Mouse (Mus musculus) layer of hippocampus, adult 11-12 months (tissue): ENCODE results near the gene Ucma.
"Not testable (repeated sequence)": the region's sequence is repeated elsewhere in the genome, so short reads cannot be mapped to it uniquely, and the experiment has no call there.

ENCODE experiments used
- DNase-seq: peaks from one replicate; pipeline ENCODE4 v3.0.0; 2022; ENCODE audit warnings: low spot score

The Ucma gene

DNA sequence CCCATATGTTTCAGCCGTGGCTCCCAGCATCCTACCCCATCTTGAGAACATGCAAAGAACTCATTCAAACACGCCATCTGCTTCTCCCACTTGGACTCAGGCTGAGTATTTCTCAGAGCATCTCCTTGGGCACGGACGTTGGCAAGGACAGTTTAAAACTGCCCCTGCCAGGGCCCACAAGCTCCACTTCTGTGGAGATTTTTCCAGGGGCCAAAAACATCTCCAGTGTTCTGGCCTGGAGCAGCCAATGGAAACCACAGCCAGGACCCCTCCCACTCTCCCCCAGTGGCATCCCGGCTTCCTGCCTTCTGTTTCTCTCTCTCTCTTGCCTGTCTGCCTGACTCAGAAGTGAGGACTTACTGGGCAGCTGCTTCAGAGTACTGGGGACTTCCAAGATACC lies at the start of gene Ucma:
Gene Ucma (plus strand): TSS at position 316 of the 400 bp plus-strand sequence.
- DNase-seq, result peak; percentile 16

DNA sequence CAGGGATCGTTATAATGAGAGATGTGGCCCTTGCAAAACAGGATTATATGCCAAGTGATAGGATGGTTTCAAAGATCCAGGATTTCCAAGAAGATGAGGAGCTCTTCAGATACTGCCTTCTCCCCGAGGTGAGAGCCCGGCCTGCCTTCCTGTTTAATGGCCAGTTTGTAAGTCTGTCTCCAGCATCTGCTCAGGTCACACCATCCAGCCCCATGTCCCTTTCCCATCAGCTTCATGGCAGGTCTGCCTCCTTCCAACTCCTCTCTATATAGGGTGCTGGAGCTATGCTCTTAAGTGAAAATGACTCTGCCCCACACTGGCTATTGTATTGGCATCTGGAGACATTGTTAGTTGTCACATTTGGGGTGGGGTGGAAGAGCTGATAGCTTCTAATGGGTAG lies 48.5 kb upstream of the Ucma start:
- DNase-seq, result no peak

DNA sequence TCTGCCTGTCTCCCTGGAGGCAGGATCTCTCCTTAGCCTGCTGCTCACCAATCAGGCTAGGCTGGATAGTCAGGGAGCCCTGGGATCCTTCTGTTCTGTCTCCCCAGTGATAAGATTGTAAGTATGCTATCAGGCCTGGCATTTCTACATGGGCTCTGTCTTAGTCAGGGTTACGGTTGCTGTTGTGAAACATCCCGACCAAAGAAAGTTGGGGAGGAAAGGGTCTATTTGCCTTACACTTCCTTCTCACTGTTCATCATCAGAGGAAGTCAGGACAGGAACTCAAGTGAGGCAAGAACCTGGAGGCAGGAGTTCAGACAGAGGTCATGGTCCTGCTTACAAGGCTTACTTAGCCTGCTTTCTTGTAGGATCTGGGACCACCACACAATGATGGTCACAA lies 46.7 kb upstream of the Ucma start:
- no peak for DNase-seq

DNA sequence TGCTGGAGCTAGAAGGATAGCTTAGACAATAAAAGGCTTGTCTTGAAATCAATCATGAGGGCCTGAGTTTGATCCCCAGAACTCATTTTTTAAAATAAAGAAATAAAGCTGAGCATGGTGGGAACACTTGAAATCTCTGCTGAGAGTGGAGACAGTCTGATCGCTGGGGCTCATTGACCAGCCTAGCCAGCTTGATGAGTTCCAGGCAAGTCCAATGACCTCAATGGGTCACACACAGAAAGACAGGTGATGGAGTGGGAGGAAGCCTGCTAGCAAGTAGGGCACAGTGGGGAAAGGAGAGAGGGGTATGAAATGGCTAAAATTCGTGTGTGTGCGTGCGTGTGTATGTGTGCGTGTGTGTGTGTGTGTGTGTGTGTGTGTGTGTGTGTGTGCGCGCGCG lies 41.4 kb upstream of the Ucma start:
- no peak for DNase-seq

DNA sequence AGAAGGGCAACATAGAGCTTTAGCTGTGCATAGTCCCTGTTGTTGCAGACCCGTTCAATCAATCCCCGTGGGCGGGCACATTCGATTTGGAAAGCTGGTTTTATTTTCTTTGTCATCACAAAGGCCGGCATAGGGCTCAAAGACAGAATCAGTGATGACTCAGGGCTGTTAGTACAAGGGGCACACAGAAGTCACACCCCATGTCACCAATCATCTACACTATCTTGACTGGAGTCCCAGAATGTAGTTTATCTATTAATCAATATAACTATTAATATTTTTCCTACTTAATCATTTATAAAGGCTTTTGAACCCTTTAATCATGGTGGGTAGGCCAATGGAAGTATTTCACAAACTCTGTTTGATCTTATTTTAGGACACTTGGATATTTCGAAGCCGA lies 38.0 kb upstream of the Ucma start:
- DNase-seq, result no peak

DNA sequence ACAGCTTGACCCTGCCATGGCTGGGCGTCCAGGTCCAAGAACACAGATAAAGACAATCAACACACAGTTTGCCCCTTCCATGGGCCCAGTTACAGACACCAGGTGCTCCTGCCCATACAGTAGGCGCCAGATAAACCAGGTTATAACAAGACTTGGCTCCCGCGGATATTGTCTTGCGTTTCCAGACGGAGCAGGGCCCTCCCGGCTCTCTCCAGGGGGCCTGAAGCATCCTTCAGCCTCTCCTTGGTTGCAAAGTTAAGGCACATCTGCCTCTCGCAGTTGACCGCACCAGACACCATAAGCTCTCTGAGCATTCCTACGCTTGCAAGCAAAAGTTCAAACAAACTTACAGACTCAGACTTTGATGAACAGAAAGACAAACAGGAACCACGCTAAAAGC lies 35.1 kb upstream of the Ucma start:
- DNase-seq, result no peak

DNA sequence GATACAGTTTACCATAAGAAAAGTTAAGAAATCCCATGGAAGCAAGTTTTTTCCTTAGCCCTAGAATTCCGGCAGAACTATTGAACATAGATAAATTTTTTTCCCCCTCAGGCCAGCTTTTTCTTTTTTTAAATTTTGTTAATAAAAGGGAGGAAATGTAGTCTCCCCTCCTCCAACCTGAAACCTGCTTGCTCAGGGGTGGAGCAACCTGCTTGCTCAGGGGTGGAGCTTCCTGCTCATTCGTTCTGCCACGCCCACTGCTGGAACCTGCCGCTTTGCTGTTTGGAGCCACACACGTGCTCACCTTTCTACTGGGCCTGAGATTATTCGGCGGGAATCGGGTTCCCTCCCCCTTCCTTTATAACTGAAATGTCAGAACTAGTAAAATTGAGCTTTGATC lies 26.2 kb upstream of the Ucma start:
- not testable (repeated sequence) for DNase-seq

DNA sequence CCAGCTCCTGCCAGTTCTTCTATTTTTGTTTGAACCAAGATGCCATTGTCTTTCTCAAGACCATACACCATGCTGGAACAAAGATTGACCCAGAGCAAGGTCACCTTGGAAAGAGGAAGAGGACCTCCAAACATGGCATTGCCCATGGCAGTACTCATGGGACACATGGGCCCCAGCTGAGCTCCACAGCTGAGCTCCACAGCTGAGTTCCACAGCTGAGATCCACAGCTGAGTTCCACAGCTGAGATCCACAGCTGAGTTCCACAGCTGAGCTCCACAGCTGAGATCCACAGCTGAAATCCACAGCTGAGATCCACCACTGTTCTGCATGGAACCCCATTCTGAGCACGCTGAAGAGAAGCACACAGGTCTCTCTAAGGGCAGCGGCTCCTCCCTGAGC lies 24.9 kb upstream of the Ucma start:
- DNase-seq, result no peak

DNA sequence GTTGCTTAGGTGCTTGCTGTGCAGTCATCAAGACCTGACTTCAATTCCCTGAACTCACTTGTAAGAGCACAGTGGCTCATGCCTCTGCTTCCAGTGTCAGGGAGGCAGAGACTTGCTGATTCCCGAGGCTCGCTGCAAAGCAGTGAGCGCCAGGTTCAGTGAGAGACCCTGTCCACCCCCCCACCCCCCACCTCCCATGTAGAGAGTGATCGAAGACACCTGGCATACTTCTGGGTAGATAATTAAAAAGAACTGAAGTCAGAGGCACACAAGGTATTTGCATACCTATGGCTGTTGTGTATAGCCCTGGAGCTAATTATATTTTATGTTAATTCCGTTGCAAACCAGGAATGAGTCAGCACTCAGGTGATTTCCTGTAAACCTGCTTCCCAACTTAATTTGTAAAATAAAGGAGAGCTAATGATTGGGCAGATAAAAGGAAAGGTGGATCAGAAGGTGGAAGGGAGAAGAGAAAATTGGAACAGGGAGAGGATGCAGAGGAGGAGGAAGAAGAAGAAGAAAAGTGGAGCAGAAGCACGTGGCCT lies 21.6 kb upstream of the Ucma start:
- DNase-seq, result no peak

DNA sequence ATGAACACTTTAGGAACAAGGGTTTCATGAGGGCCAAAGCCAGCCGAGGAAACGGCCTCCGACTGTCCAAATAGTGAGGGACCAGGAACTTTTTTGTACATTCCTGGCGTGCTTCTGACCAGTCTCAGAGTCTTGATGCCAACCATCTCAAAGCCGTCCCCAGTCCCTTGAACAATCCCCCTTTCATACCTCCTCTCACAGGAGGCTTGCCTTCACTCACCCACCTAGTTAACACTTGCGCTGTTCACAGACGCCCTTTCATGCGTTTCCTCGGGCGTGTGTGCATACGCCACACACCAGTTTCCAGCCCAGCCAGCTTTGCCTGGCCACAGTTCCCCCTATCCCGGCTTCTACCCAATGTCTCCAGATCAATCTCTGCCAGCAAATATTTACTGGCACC lies 17.9 kb upstream of the Ucma start:
- no peak for DNase-seq

DNA sequence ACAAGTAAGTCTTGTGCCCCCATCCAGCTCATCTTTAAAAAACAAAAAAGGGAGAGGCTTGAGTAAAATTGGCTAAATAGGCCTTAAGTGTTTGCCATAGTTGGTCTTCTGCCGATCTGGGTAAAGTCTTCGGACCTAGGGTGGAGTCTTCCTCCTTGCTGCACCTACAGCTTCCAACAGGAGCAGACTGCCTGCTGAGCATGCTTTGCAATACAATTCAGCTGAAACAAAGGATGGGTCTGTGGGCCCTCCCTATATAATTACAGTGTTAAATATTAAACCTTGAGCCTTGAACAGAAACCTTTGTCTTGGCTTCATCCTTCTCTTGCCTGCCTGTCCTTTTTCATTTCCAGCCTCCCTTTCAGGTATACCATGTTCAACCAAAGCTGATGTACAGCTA lies 8.1 kb upstream of the Ucma start:
- DNase-seq, result no peak

DNA sequence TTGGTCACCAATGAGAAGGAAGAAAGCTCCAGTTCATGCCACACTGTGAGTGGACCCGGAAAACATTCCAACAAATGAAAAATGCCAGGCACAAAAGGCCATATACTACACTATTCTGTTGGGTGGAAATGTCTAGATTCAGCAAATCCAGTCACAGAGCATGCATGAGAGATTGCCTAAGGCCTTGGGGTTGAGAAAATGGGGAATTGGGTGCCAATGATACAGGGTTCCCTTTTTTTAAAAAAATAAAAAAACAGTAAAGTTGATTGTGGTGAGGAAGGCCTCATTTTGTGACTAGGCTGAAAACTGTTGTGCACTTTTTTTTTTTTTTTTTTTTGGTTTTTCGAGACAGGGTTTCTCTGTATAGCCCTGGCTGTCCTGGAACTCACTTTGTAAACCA lies 6.8 kb upstream of the Ucma start:
- no peak for DNase-seq

DNA sequence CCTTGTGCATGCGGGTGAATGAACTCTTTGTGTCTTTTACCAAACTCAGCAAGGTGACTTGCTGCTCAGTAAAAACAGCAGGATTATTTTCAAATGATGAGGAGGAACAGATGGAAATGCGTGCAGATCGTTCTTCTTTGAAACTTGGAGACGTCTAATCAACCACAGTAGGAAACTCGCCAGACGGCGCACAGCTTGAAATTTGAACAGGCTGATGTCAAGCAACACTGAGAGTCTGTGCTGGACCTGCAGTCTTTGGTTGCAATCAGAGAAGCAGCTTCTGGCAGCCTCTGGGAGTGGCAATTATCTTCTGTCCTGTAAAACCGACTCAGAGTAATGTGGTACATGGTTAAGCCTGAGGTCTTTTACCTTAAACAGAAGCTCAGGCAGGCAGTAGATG lies 2.2 kb downstream of the Ucma start:
- DNase-seq, result peak; percentile 48

DNA sequence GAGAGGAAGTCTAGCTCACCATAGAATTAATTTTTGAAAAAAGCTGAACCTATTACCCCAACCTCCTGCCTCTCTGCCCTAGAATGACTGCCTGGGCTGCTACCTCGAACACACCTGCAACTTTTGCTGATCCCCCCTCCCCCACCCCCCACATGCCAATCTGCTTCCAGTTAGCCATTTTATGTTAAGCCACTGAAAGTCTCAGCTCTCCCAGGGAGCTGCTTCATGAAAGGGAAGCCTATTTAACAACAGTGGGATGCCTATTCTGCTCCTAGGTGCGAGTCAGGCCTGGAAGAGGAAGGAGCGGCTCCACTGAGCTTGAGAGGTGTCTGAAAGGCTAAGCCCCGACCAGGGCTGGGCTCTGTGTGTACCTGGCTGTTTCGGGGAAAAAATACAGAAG lies 8.1 kb downstream of the Ucma start:
- DNase-seq, result no peak

DNA sequence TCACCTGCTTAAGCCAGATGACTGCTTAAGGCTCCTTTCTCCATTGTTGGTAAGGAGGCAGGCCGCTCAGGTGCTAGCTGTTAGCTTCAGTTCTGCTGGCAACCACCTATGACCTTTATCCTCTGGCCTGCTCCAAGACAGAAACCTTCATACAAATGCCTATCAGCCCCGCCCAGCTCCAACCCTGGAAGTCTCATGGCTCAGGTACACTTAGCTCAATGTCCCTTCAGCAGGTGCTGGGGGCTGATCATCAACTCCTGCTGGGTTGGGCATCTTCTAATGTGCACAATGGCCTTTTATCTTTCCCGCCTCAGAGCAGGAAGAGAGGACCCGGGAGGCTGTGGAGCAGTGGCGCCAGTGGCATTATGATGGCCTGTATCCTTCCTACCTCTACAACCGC lies 9.1 kb downstream of the Ucma start:
- DNase-seq, result no peak

DNA sequence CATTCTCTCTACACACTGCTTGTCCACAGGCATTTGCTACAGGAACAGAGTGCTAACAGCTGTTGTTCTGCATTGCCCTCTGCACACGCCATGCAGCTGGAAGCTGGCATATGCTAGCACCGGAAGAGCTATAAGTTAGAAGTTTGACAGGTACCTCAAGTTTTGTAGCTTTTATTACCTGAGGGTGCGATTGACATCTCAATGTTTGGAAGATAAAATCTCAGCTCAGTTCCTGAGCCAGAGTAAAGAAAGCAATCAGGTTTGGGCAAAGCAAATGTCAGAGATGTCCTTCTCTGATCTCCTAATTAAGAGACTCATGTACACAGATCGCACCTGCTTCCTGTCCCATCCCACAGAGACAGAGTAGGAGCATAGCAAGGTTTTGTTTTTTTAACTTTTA lies 10.9 kb downstream of the Ucma start:
- DNase-seq, result no peak

DNA sequence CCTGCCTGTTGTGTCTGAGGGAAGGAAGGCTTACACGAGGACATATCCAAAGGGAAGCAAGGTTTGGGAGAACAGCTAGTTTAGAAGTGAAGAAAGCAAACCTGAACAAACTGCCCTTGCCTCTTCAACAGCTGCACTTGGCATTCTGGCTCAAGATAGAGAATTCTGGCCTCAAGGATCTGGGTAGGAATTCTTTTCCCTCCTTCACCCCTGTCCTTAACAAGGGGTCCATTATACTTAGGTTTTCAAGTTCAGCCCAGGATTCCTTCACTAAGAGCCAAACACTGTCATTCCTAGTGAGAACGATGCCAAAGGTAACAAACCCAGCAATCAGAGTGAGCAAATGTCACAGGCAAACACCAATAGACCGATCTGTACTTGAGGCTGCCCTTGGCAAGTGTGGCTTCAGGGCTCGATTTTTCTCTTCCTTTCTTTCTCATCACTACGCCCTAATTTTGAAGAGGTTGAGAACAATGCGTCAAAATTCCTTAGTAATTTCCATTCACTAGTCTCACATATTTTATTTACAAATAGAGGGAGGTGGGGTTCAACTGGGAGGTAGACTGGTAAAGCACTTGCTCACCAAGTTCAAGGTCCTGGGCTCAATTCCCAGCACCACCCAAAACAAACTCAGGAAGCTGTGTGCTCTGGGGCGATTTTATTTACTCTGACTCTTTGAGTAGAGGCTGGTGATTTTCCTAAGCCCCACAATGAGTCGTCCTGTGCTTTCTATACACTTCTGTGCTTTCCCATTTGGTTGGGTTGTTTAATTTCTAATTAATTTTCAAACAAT lies 11.7 kb downstream of the Ucma start:
- no peak for DNase-seq

DNA sequence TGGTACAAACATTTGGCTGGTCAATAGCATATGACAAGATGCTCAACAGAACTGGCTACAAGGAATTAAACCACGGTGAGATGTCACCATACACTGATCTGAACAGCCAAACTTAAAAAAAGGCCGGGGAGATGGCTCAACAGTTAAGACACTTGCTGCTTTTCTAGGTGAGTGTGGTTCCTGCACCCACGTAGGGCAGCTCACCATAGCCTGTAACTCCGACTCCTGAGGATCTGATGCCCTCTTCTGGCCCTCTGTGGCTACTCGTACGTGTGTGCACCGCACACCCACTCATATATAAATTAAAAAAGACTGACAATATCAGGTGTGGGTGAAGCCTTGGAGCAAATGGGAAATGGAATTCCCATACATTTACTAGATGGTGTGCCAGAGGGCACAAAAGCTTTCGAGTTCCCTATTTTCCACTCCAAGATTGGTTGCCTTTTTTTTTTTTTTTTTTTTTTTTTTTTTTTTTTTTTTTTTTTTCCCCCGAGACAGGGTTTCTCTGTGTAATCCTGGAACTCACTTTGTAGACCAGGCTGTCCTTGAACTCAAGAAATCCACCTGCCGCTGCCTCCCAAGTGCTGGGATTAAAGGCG lies 13.0 kb downstream of the Ucma start:
- DNase-seq, result no peak

DNA sequence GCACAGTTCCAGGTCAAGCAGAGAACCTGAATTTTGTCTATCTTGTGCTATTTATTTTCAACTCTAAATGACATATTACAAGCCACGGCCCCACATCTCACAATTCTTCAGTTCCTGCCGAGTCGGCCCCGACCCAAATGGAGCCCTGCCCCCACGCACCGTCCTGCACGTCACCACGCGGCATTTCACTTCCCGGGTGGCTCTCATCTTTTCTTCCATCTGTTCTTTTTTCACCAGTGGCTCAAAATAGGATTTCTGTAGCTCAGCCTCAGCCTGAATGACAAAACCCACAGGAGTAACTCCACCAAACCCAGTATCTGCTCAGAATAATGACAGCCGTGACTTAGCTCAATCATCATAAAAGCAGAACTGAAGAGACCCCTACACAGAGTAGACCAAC lies 17.7 kb downstream of the Ucma start:
- peak; percentile 28 for DNase-seq

DNA sequence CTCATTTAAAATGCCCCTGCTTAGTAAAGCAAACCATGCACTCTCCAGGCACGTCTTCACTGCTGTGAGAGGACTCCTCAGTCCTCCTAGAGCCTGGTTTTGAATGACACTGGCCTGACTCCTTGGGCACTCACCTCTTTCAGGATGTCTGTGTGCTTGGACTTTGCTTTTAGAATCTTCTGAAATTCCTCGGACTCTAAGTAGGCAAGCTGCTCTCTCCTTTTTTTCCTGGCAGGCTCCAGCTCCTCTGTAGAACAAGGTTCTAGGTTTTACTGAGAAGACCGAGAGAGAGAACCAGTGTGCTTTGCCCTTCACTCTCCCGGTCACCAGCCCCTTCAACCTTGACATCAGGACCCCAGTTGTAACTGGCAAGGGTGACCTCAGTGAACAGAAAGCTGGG lies 18.5 kb downstream of the Ucma start:
- DNase-seq, result no peak

DNA sequence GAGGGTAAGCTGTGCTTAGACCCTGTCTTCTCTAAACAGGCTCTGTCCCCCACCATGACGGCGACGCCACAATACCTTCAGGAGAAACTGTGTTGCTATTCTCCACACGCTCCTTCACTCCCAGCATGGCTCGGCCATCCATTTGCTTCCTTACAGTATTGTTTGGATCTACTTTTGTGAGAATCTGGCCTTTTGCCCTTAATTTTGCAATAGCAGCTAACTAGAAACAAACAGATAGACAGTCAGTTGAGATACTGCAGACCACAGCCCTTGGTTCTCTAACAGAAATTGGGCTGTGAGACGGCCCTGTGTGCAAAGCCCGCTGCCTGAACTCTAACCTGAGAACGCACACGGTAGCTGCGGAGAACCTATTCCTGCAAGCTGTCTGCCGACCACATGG lies 19.7 kb downstream of the Ucma start:
- DNase-seq, result no peak

DNA sequence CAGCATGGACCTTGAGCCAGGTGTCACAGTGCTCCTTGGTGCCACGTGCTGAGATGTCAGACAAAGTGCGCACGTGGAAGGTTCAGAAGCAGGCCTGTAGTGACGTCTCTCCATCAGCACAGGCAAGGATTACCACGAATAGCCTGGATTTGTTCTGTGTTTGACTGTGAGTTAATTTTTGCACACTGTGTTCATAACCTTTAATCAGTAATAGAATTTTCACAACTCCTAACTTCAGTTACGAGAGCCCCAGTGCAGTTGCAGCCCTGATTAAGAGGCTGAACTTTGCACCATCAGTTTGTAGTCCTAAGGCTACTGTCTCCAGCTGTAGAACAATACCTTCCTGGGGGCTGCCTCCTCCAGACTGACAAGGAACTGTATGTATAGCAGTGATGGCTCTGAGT lies 20.5 kb downstream of the Ucma start:
- DNase-seq, result no peak

DNA sequence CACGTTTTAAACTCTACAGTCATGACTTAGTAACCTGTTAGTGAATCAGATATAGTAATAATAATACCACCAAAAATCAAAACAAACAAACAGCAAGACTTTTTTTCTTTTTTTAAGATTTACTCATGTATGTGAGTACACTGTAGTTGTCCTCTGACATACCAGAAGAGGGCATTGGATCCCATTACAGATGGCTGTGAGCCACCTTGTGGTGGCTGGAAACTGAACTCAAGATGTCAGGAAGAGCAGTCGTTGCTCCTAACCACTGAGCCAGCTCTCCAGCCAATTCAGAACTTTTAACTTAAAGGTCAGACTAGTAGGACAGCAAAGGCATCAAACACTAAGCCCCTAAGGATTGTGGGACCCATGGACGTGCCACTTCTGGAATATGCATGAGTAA lies 23.0 kb downstream of the Ucma start:
- DNase-seq, result no peak

DNA sequence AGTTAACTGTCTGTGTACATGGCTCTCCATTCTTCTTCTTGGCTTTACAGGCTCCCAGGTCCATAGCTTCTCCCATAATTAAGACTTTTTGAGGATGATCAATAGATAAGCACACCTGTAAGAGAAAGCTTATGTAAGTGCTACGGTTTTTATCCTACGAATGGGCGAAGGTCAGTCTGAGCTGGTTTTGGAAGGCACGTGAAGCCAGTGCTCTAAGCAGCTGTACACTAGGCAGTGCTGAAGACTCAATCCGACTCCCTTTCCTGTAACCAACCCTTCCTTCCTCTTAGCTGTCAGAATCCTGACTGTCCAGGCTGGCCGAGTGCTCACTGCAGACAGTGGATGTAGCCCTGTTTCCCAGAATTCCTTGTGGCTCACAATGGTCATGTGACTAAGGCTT lies 25.3 kb downstream of the Ucma start:
- no peak for DNase-seq
